Mouse (Mus musculus) T-helper 17 cell (primary cell): Measurements from ENCODE around the gene Serpinb6e.

ENCODE experiments used
- in situ Hi-C, 2 experiments: fragments of 300-600 bp; cut with MboI, MseI; formaldehyde crosslinking; loops; 1 replicate in 1 of 2; 2 replicates in 1 of 2; pipeline ENCODE4 v1.15.1; 2025; ENCODE audit warnings: high pct_unique_total_duplicates in 2 of 2

The Serpinb6e gene

DNA sequence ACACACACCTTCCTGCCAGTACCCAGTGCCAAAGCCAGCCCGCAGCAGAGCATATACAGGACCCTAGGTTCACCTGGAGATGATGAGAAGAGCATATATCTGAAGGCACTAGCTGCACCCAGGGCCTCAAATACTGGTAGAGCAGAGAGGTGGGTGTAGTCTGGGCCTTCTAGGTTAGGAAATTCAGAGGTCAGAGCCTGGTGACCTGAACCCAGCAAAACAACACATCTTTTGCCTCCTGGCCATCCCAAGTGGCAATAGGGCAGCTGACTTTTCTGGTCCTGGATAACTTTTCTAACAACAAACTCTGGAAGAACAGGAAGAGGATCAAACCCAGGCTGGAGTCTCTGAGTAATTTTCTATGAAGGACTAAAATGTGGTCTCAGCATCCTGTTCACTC is at the start of gene Serpinb6e:
TSS of gene Serpinb6e (minus strand) at position 101 of the 400 bp plus-strand sequence.
- in situ Hi-C loops: no loop called here

DNA sequence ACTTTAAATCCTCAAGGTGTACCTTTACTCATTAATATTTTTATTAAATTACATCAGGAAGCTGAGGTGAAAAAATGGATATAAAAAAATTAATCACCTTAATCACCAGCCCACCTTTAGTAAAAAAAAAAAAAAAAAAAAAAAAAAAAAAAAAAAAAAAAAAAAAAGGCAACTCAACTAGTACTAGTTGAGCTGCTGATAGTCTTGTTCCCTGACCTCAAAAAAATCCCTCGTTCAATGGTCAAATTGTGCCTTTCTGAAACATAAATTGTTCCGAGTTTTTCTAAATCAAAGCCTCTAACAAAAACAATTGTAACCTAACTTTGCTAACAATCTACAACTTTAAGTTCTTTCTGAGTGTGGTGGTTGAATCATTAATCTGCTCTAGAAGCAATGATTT is 12.5 kb downstream of the Serpinb6e start:
- in situ Hi-C loops: no loop called here

DNA sequence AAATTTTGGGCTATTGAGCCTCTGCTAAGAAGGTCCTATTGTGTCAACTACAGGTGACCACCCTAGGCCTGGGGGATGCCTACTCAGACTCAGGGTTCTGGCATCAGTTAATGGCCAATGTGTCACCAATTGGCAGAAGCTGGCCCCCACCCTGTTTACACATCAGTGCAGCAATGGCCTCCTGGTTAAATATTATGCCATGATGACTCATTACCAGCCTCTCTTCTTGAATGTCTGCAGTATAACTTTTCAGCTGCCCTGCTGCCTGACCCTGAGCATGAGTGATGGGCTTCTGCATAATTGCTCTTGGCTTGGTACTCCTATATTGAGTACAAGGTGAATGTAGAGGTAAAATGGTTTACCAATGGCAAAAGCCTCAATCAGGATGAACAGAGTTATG is 19.8 kb downstream of the Serpinb6e start:
- in situ Hi-C loops: no loop called here

DNA sequence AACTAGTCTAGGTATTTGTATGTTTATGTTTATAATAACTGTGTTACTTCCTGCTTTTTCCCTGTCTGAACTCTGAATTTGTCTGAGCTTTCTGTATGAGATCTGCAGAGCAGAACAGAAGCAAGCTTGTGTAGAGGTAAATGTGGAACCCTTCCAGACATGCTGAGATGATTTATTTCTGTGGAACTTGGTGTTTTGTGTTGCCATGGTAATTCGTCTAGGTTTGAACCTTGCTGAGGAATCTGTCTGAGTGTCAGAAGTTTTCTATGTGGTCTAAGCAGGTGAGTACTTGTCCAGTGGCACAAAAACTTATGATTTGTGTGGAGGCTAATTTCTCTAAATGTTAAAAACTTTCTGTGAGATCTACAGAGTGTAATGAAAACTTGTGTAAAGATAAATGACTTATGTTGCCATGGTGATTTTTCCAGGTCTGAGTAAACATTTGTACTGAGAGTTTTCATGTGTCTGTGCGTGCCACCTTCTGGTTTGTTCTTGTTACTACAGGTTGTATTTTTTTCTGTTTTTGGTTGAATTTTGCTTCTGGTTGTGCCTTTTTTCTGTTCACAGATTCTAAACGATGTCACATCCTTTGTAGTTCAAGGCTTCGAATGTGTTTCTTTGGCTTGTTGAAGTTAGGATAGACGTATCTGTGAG is 21.6 kb downstream of the Serpinb6e start:
- in situ Hi-C loops: no loop called here
